Mouse (Mus musculus) urinary bladder, postnatal 10 days (tissue): Measurements from ENCODE around the gene Gm10770.
"Not testable (repeated sequence)": the region's sequence is repeated elsewhere in the genome, so short reads cannot be mapped to it uniquely, and the experiment has no call there.

Source experiments
- DNase-seq: peaks from one replicate; pipeline ENCODE4 v3.0.0; 2022; ENCODE audit warnings: low spot score

Gm10770 gene

DNA sequence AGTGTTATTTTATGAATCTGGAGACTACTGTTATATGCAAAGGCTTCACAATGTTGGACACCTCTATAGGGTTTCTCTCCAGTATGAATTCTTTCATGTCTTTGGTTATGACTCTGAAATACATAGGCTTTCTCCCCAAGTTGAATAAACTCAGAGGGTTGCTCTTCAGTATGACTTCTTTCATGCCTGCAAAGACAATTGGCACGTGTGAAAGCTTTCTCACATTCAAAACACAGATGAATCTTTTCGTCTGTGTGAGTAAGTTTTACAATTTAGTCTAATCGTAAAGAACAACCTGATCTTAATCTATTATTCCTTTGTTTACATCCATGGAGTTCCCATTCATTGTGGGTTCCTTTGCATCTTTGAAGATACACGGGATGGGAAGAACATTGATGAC, at the start of gene Gm10770:
Gene Gm10770 (minus strand): TSS at position 101 of the 400 bp plus-strand sequence.
- DNase-seq: not testable (repeated sequence)

DNA sequence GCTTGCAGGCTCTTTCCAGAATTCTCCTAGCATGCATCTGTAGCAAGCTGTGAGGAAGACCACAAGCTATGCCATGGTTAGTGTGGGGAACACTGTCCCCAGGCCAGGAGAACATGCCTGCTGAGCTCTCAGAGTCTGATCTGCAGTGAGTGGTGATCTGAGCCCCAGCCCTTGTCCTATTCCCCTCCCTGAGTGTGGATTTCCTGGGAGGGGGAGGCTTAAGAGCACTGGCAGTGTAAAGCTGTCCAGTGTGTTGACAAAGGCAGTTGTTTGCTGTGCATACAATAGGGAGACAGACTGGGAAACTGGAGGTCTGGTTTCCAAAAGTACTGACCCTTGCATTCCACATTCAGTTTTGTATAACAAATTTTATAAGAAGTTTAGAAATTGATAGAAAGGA, 43.8 kb upstream of the Gm10770 start:
- not testable (repeated sequence) for DNase-seq

DNA sequence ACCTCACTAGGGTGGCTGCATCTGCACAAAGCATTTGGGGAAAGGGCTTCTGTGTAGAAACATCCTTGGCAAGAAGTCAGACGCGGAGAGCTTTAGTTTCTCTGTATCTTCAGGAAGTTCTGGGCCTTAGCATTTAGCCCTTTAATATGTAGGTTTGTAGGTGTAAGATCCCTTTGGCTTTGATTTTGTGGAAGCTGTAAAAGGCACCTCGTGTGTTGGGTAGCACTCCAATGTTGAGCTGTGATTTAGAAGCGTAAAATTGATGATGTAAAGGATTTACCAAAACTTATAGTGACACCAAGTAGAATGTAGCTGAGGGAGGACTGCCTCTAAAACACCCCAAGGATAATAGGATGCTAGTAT, 38.9 kb upstream of the Gm10770 start:
- DNase-seq: not testable (repeated sequence)

DNA sequence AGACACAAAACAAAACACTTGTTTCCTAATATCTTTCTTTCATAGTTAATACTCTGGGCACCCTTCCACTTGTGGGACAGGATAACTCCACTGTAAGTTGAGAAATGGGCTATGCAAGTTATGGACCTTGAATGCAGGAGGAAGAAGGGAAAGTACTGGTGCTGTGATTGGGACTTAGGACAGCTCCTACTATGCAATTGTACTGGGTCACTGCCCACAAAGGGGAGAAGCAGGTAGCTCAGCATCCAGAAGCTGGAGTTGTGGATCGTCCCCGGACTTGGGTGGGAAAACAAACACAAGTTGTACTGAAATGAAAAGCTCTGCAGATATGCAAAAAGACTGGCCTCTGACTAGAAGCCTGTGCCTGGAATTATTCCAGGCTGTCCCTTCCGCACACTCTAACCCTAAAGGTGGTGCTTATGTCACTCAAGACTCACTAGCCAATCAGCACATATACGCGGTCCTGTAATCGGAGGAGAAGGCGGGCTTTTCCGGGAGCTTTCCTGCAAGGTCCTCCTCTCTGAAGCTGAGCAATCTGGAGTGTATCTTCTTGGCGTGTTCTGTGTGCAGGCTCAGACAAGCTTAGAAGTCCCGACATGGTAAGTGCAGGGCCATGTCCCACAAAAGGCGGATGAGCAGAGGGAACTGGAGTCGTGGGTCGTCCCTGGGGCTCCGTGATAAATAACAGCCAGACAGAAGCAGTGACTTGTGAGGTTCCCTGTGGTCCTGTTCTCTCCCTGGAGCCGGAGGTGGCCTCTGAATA, 38.3 kb upstream of the Gm10770 start, which contains the start of gene Zfp937:
Gene Zfp937 (plus strand): TSS at position 474 of the 763 bp plus-strand sequence.
- DNase-seq: peak; percentile 33

DNA sequence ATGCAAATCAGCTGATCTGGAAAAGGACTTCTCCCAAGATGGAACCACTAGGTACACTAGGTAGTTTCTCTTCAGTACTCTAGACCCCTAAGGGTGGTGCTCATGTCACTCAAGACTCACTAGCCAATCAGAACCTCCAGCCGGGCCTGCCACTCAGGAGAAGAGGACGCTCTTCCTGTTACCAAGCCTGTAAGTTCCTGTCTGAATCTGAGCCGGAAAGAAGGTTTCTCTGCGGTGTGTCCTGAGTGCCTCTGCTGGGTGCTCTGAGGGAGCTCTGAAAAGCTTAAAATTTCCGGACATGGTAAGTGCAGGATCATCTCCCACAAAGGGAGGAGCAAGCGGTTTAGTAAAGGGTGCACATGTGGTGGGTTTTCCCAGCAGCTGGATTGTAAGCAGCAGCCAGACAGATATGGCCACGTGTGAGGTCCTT, 2.1 kb upstream of the Gm10770 start, which contains the start of gene Gm14139:
Gene Gm14139 (plus strand): TSS at position 186 of the 430 bp plus-strand sequence.
- DNase-seq: not testable (repeated sequence)

DNA sequence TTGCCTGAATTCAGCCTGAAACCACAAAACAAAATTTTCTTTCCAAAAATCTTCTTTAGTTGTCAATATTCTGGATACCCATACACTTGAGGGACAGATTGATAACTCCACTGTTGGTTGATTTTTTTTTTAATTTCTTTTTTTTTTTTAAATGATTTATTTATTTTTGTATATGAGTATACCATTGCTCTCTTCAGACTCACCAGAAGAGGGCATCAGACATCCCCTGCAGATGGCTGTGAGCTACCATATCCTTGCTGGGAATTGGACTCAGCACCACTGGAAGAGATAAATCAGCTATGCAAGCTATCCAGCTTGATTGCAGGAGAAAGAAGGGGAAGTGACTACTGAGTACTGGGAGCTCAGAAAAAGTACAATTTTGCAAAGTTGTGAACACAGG, 1.6 kb upstream of the Gm10770 start:
- not testable (repeated sequence) for DNase-seq

DNA sequence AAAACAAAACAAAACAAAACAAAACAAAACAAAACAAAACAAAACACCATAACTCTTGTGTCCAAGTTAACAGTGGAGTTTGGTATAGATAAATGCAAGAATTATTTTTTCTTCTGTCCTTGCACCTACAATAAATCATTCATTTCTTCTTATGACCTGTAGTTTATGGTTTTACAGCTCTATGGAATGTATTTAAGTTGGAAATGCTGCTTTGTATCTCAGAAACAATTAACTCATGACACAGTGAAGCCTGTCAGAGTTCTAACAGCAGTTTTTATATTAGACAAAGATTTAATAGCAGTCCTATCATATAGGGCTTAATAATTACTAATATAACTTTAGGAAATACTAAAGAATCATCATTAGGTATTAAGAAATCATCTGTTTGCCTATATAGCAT, 5.6 kb downstream of the Gm10770 start:
- DNase-seq: no peak

DNA sequence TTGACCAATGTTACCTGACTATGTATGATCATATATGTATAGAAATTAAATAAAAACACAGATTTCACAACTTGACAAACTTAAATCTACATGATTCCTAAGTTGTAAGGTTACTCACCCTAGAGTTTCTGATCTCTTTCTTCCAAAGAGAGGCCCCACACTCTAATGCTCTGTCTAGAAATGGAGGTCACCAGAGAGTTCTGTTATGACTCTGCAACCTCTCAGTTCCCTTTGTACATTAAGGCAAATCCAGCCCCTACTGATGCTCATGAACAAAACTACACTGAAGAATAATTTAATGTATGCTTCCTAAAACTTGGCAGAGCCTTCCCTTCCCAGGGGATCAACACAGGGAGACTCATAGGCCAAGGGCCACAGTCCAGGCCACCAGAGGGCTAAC, 12.8 kb downstream of the Gm10770 start:
- DNase-seq: no peak

DNA sequence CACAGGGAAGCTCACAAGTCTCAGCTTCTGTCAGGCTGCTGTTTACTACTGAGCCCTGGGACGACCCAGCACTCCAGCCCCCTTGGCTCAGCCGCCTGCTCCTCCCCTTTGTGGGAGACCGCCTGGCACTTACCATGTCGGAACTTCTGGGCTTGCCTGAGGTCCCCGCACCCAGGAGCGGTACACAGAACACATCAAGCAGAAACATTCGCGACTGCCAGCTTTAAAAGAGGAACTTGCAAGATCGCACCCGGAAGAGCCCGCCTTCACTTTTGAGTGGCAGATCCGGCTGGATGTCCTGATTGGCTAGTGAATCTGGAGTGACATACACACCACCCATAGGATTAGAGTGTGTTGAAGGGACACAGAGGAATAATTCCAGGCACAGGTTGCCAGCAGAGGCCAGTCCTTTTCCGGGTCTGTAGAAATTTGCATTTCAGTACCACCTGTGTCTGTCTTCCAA, 43.0 kb downstream of the Gm10770 start, which contains the start of gene Zfp120:
Gene Zfp120 (minus strand): TSS at position 274 of the 463 bp plus-strand sequence.
- peak; percentile 16 for DNase-seq

DNA sequence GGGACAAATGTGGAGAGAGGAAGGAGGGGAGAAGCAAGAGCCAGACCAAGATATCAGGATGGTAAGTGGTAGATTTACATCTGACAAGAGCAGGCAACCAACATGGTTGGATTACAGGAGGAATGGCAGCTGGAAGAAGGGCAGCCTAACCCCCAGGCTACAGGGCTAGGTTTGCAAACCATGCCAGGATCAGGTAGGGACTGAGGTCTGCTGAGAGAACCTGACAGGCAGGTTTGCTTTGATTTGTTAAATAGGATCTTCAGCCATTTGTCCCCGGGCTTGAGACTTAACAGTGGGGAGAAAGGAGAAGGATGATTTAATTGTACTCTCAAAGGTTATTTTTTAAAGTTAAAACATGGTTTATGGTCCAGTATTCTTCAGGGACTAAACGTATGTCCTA, 46.7 kb downstream of the Gm10770 start:
- DNase-seq: no peak

DNA sequence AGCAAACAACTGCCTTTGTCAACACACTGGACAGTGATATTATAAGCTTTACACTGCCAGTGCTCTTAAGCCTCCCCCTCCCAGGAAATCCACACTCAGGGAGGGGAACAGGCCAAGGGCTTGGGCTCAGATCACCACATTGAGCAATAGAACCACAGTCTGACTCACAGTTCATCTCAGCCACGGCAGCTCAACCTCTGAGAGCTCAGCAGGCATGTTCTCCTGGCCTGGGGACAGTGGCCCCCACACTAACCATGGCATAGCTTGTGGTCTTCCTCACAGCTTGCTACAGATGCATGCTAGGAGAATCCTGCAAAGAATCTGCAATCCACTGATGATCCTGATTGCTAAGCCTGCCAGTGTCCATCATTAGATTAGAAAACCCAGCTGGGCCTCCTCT, 47.5 kb downstream of the Gm10770 start:
- not testable (repeated sequence) for DNase-seq
